Mouse (Mus musculus) midbrain, embryonic 13.5 days (tissue): ENCODE data around the gene Hp. TPM values are rescaled to one million over a fixed set of nuclear protein-coding genes. Genes with fewer than 3 reads are reported as not detected.
A peak's percentile ranks its signal among the peaks of the same experiment; 100 is the strongest.

Experiments
- ATAC-seq: fragments of 200-750 bp; cut with Nextera tagmentation; 2 replicates; pipeline ENCODE4 v1.8.0; 2017; ENCODE audit warnings: mild to moderate bottlenecking, moderate TSS enrichment, moderate library complexity
- H3K27ac ChIP-seq: fragments of 300-500 bp; sonication (generic); 2 replicates; pipeline ENCODE4 v1.5.1; 2015; ENCODE audit warnings: inconsistent platforms, mild to moderate bottlenecking, moderate library complexity
- H3K27me3 ChIP-seq: fragments of 300-500 bp; sonication (generic); 2 replicates; pipeline ENCODE4 v1.6.1; 2015; ENCODE audit warnings: mild to moderate bottlenecking, inconsistent platforms
- H3K36me3 ChIP-seq: fragments of 300-500 bp; sonication (generic); 2 replicates; pipeline ENCODE4 v1.6.1; 2015; ENCODE audit warnings: mild to moderate bottlenecking, inconsistent platforms
- H3K4me1 ChIP-seq: fragments of 300-500 bp; sonication (generic); replicated peaks from 2 replicates; pipeline ENCODE4 v1.6.1; 2015; ENCODE audit warnings: inconsistent platforms
- H3K4me2 ChIP-seq: fragments of 300-500 bp; sonication (generic); replicated peaks from 2 replicates; pipeline ENCODE4 v1.6.1; 2015; ENCODE audit warnings: moderate library complexity, mild to moderate bottlenecking, inconsistent platforms
- H3K4me3 ChIP-seq: fragments of 300-500 bp; sonication (generic); replicated peaks from 2 replicates; pipeline ENCODE4 v1.5.1; 2015; ENCODE audit warnings: mild to moderate bottlenecking, inconsistent platforms
- H3K9ac ChIP-seq: fragments of 300-500 bp; sonication (generic); replicated peaks from 2 replicates; pipeline ENCODE4 v1.6.1; 2015; ENCODE audit warnings: mild to moderate bottlenecking, inconsistent platforms
- H3K9me3 ChIP-seq: fragments of 300-500 bp; sonication (generic); 2 replicates; pipeline ENCODE4 v1.6.1; 2016; ENCODE audit warnings: mild to moderate bottlenecking, inconsistent platforms
- WGBS: fragments of 180-500 bp; shearing (Covaris S2); methylation state at CpG from one replicate; pipeline ENCODE4 v1.1.7; 2015; 5-methylcytosine and 5-hydroxymethylcytosine counted together
- polyA plus RNA-seq: library from polyadenylated mRNA; unstranded; fragments of >200 nt; fragmentation: Nextera tagmentation; extraction: Ambion mirVana; gene quantifications from 2 replicates; pipeline ENCODE4 v1.2.1, GENCODE M21; 2015

The Hp gene
- polyA plus RNA-seq, 1 experiment from 2014 or later = 0.35 TPM

- Histone ChIP-seq H3K4me3 (no peak overlapping the region), H3K4me2 (no peak overlapping the region), H3K36me3 (peaks cover 34% of the 10 kb centered on the region), H3K27me3 (no peaks in the 10 kb centered on the region), H3K9me3 (no peaks in the 10 kb centered on the region), H3K27ac (no peak overlapping the region), H3K4me1 (no peaks in the 10 kb centered on the region), H3K9ac (no peak overlapping the region)
- no peak for ATAC-seq
- 89% methylated on average over 3 of the region's 3 CpGs for WGBS
Measured at GRCm38 (mm10) chr8:109591367-109591766, 12.4 kb upstream of the Hp start.

GRCm38 (mm10) chr8:109590901-109591300 is 11.9 kb upstream of the Hp start:
- H3K36me3 ChIP-seq = peaks cover 34% of the 10 kb centered on the region
- H3K9me3 ChIP-seq = no peaks in the 10 kb centered on the region
- no peak overlapping the region for H3K4me3 ChIP-seq
- H3K9ac ChIP-seq = no peak overlapping the region
- no peak for ATAC-seq
- WGBS = 90% methylated on average over 9 of the region's 9 CpGs
- no peaks in the 10 kb centered on the region for H3K27me3 ChIP-seq
- no peaks in the 10 kb centered on the region for H3K4me1 ChIP-seq
- no peak overlapping the region for H3K4me2 ChIP-seq
- H3K27ac ChIP-seq = no peak overlapping the region

- no peak overlapping the region for H3K27ac ChIP-seq
- WGBS = 67% methylated on average over 7 of the region's 7 CpGs
- no peak overlapping the region for H3K4me2 ChIP-seq
- no peak overlapping the region for H3K4me3 ChIP-seq
- ATAC-seq = no peak
- H3K9ac ChIP-seq = no peak overlapping the region
- peaks cover 6% of the 10 kb centered on the region for H3K36me3 ChIP-seq
- H3K9me3 ChIP-seq = no peaks in the 10 kb centered on the region
- no peaks in the 10 kb centered on the region for H3K27me3 ChIP-seq
- H3K4me1 ChIP-seq = no peaks in the 10 kb centered on the region
Measured at GRCm38 (mm10) chr8:109586972-109587504, 8.1 kb upstream of the Hp start.

GRCm38 (mm10) chr8:109585652-109586051 is 6.7 kb upstream of the Hp start:
- no peak for ATAC-seq
- Histone ChIP-seq H3K27me3 (no peaks in the 10 kb centered on the region), H3K27ac (no peak overlapping the region), H3K9ac (no peak overlapping the region), H3K4me1 (no peaks in the 10 kb centered on the region), H3K4me2 (no peak overlapping the region), H3K36me3 (no peaks in the 10 kb centered on the region), H3K4me3 (no peak overlapping the region), H3K9me3 (no peaks in the 10 kb centered on the region)

GRCm38 (mm10) chr8:109584830-109585229 is 5.9 kb upstream of the Hp start:
- Histone ChIP-seq H3K9me3 (no peaks in the 10 kb centered on the region), H3K9ac (no peak overlapping the region), H3K27ac (no peak overlapping the region), H3K4me1 (no peaks in the 10 kb centered on the region), H3K4me2 (no peak overlapping the region), H3K4me3 (no peak overlapping the region), H3K36me3 (no peaks in the 10 kb centered on the region), H3K27me3 (no peaks in the 10 kb centered on the region)
- WGBS = 91% methylated on average over 3 of the region's 3 CpGs
- ATAC-seq = no peak

DNA sequence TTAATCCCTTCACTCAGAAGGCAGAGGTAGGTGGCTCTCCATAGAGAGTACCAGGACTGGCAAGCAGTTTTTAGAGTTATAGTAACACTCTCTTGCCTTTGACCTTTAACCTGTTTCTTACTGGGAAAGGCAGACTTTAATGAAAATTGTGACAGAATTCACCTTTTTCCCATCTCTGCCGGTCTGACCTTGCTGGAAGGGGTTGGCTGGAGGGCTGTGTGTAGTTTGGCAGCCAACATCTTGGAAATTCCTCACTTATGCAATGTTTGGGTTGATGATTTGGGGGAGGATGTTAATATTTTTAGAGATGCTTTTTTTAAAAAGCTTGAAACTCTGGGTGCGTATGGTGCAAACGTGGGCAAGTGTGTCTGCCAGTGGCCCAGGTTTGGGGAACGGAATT is 5.3 kb upstream of the Hp start:
- no peak overlapping the region for H3K27ac ChIP-seq
- no peak overlapping the region for H3K9ac ChIP-seq
- no peak overlapping the region for H3K4me3 ChIP-seq
- no peaks in the 10 kb centered on the region for H3K4me1 ChIP-seq
- ATAC-seq = no peak
- no peak overlapping the region for H3K4me2 ChIP-seq
- no peaks in the 10 kb centered on the region for H3K27me3 ChIP-seq
- 90% methylated on average over 4 of the region's 4 CpGs for WGBS
- no peaks in the 10 kb centered on the region for H3K36me3 ChIP-seq
- H3K9me3 ChIP-seq = no peaks in the 10 kb centered on the region

DNA sequence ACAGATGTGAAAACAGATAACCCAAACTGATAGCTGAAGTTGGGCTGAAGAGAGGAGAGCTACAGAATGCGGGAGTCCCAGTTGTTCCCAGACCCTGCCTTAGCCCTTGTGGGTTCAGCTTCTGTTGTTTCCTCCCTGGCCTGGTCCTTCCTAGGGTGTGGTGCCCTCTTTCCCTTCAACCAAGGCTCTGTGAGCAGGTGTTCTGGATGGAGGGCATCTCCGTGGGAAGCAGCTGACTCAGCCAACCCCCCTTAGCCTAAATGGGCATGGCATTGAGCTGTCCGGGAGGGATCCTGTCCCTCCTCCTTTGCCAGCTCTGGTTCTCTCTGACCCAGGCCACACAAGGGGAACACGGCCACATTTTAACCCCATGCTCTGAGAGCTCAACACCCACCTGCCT is 2.7 kb downstream of the Hp start:
- Histone ChIP-seq H3K4me1 (no peaks in the 10 kb centered on the region), H3K4me2 (no peak overlapping the region), H3K27me3 (no peaks in the 10 kb centered on the region), H3K9ac (no peak overlapping the region), H3K36me3 (peaks cover 13% of the 10 kb centered on the region; the same call in 1 of the 2 replicates), H3K4me3 (no peak overlapping the region), H3K9me3 (no peaks in the 10 kb centered on the region), H3K27ac (no peak overlapping the region)
- WGBS = 78% methylated on average over 4 of the region's 4 CpGs
- ATAC-seq = no peak

DNA sequence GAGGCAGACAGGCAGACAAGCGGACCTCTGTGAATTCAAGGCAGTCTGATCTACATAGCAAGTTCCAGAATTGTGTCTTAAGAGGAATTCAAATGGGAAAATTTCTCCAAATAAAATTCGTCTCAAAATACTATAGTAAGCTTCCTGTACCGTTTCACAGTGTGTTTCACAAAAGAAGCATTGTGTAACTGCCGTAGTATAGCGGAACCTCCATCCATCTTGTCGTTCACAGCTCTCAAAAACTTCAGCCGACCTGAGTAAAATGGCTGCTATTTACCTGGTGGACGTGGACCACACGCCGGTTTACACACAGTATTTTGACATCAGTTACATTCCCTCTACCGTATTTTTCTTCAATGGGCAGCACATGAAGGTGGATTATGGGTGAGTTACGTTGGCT is 7.8 kb downstream of the Hp start:
- no peaks in the 10 kb centered on the region for H3K27me3 ChIP-seq
- peaks cover 14% of the 10 kb centered on the region for H3K4me1 ChIP-seq
- ATAC-seq = no peak
- no peak overlapping the region for H3K4me3 ChIP-seq
- H3K36me3 ChIP-seq = peaks cover 24% of the 10 kb centered on the region
- H3K27ac ChIP-seq = no peak overlapping the region
- H3K4me2 ChIP-seq = no peak overlapping the region
- no peak overlapping the region for H3K9ac ChIP-seq
- no peaks in the 10 kb centered on the region for H3K9me3 ChIP-seq
- WGBS = 93% methylated on average over 12 of the region's 12 CpGs

DNA sequence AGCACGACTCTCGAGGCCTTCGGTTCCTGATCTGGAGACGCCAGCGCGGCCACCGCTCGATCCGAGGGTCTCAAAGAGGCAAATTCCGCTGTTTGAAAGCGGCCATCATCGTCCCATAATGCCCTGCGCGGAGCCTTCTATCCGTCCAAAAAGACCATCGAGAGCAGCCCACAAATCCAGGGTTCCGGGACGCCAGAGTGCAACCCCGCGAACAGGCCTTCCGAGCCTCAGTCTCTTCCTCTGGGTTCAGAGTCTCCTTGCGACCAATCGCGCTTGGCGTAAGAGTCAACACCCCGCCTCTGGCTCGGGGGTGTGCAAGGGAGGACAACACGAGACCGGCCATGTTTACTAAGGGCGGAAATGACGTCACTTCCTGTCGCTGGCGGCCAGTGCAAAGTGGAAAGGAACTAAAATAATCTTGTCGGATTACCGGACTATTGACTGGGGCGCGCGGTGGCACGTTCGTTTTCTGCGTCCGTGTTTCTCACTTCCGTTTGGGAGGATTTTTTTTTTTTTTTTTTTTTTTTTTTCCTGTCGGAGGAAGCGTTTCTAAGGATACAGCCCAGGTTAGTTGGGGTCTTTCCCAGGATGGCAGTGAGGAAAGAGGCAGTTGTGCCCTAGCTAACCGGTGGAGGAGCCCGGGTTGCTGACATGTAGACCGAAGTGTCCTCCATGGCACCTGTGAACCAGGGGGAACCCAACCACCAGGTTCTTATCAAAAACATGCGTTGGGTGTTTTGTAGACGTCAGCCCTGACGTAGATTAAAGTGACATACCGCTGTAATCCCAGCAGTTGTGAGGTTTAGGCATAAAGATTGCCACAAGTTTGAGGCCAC is 13.3 kb downstream of the Hp start, which contains the start of the genes Dhx38 and Txnl4b:
Gene Dhx38, minus strand, starts transcription at position 364 of the 836 bp plus-strand sequence.
Gene Txnl4b, plus strand, starts transcription at position 395 of the 836 bp plus-strand sequence.
- Histone ChIP-seq H3K4me1 (peaks cover 28% of the 10 kb centered on the region), H3K27ac (peak within 1 kb of the TSS; percentile 90), H3K27me3 (no peaks in the 10 kb centered on the region), H3K4me2 (peak within 1 kb of the TSS; percentile 92), H3K36me3 (peaks cover 26% of the 10 kb centered on the region), H3K9ac (peak within 1 kb of the TSS; percentile 93), H3K4me3 (peak within 1 kb of the TSS; percentile 90), H3K9me3 (no peaks in the 10 kb centered on the region)
- under 1% methylated on average over 52 of the region's 52 CpGs for WGBS
- peak; percentile 100 for ATAC-seq

DNA sequence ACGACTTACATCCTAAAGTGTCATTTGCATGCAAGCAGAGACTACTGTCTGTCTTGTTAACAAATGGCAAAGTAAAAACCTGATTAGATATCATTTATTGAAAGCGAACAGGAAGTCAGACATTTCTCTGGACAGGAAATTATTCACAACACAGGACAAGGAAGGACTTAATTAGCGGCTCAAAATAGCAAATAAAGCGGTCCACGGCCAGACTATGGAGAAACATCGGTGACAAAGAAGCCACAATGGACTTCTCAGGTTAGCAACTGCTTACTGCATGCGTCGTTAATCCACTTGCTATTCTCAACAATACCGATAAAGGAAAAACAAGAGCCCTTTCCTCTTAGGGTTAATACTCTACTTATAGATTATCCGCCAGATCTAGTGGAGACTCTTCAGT is 14.2 kb downstream of the Hp start:
- Histone ChIP-seq H3K27ac (peak overlapping the region; percentile 90), H3K4me1 (peaks cover 28% of the 10 kb centered on the region), H3K9me3 (no peaks in the 10 kb centered on the region), H3K36me3 (peaks cover 35% of the 10 kb centered on the region), H3K27me3 (no peaks in the 10 kb centered on the region), H3K4me2 (peak overlapping the region; percentile 92), H3K9ac (peak overlapping the region; percentile 93), H3K4me3 (peak overlapping the region; percentile 90)
- no peak for ATAC-seq
- 4% methylated on average over 10 of the region's 10 CpGs for WGBS

DNA sequence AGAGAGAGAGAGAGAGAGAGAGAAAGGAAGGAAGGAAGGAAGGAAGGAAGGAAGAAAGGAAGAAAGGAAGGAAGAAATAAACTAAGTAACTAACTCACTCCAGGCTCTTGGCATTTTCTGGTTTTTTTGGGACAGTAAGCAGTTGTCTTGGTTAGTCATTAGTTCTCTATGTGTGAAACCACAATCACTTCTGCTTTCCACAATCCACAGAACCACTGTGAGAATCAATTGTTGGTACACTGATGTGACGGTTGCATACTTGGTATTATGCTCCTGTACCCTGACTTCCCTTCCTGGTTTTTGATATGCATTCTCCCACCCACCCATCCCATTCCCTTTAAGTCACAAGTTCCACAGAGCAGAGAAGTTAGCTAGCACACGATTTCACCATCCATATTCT is 15.1 kb downstream of the Hp start:
- Histone ChIP-seq H3K9ac (no peak overlapping the region), H3K27ac (no peak overlapping the region), H3K36me3 (peaks cover 40% of the 10 kb centered on the region), H3K27me3 (no peaks in the 10 kb centered on the region), H3K4me1 (peaks cover 28% of the 10 kb centered on the region), H3K4me3 (peak overlapping the region; percentile 90), H3K4me2 (no peak overlapping the region), H3K9me3 (no peaks in the 10 kb centered on the region)
- 79% methylated on average over 2 of the region's 2 CpGs for WGBS
- no peak for ATAC-seq

GRCm38 (mm10) chr8:109551663-109552062 is 27.3 kb downstream of the Hp start:
- H3K9ac ChIP-seq = no peak overlapping the region
- H3K27me3 ChIP-seq = no peaks in the 10 kb centered on the region
- no peak overlapping the region for H3K4me2 ChIP-seq
- ATAC-seq = no peak
- H3K9me3 ChIP-seq = no peaks in the 10 kb centered on the region
- peaks cover 98% of the 10 kb centered on the region for H3K36me3 ChIP-seq
- WGBS = 43% methylated on average over 3 of the region's 3 CpGs
- H3K4me1 ChIP-seq = no peaks in the 10 kb centered on the region
- no peak overlapping the region for H3K27ac ChIP-seq
- no peak overlapping the region for H3K4me3 ChIP-seq
